Mouse (Mus musculus) stomach, postnatal 0 days (tissue): ENCODE measurements around the gene Larp4. TPM values are rescaled to one million over a fixed set of nuclear protein-coding genes. Genes with fewer than 3 reads are reported as not detected.
"Not testable (repeated sequence)": the region's sequence is repeated elsewhere in the genome, so short reads cannot be mapped to it uniquely, and the experiment has no call there.

ENCODE experiments used
- ATAC-seq: fragments of 200-750 bp; cut with Nextera tagmentation; 2 replicates; pipeline ENCODE4 v1.8.0; 2017; ENCODE audit not compliant: low FRiP score, low TSS enrichment
- DNase-seq: peaks from one replicate; pipeline ENCODE4 v3.0.0-alpha.2; 2016; ENCODE audit warnings: low spot score
- H3K27ac ChIP-seq: fragments of 300-500 bp; sonication (generic); replicated peaks from 2 replicates; pipeline ENCODE4 v1.5.1; 2014; ENCODE audit warnings: mild to moderate bottlenecking, control low read depth
- H3K27me3 ChIP-seq: fragments of 300-500 bp; sonication (generic); 2 replicates; pipeline ENCODE4 v1.6.1; 2014; ENCODE audit warnings: low read length; ENCODE audit not compliant: control insufficient read depth, insufficient read depth
- H3K36me3 ChIP-seq: fragments of 300-500 bp; sonication (generic); 2 replicates; pipeline ENCODE4 v1.6.1; 2014; ENCODE audit warnings: low read length, mixed read lengths; ENCODE audit not compliant: control insufficient read depth, insufficient read depth
- H3K4me1 ChIP-seq: fragments of 300-500 bp; sonication (generic); replicated peaks from 2 replicates; pipeline ENCODE4 v1.6.1; 2014; ENCODE audit warnings: antibody characterized with exemption; ENCODE audit not compliant: control insufficient read depth, insufficient read depth
- H3K4me2 ChIP-seq: fragments of 300-500 bp; sonication (generic); replicated peaks from 2 replicates; pipeline ENCODE4 v1.6.1; 2014; ENCODE audit warnings: low read depth, mild to moderate bottlenecking, control low read depth, moderate library complexity
- H3K4me3 ChIP-seq: fragments of 300-500 bp; sonication (generic); 2 replicates; pipeline ENCODE4 v1.5.1; 2014; ENCODE audit warnings: low read depth, low read length, control low read depth
- H3K9ac ChIP-seq: fragments of 300-500 bp; sonication (generic); 2 replicates; pipeline ENCODE4 v1.6.1; 2014; ENCODE audit warnings: mild to moderate bottlenecking, low read length, control low read depth, mixed read lengths
- H3K9me3 ChIP-seq: fragments of 300-500 bp; sonication (generic); 2 replicates; pipeline ENCODE4 v1.6.1; 2016; ENCODE audit warnings: low read length; ENCODE audit not compliant: control insufficient read depth
- CTCF ChIP-seq: IDR thresholded peaks from 2 replicates; pipeline ENCODE4 v1.5.1; 2016; ENCODE audit warnings: antibody characterized with exemption, low read depth, mild to moderate bottlenecking, moderate library complexity
- EP300 ChIP-seq: optimal IDR thresholded peaks from 2 replicates; pipeline ENCODE3; 2016; ENCODE audit warnings: antibody characterized with exemption
- WGBS: fragments of 180-500 bp; shearing (Covaris S2); extraction: QIAGEN DNeasy Blood & Tissue Kit; methylation state at CpG from one replicate; pipeline ENCODE4 v1.1.7; 2014; 5-methylcytosine and 5-hydroxymethylcytosine counted together
- polyA plus RNA-seq: library from polyadenylated mRNA; unstranded; fragments of >200 nt; fragmentation: Nextera tagmentation; extraction: Ambion mirVana; gene quantifications from 2 replicates; pipeline ENCODE4 v1.2.1, GENCODE M21; 2015

Larp4 gene
- polyA plus RNA-seq: 18.9 and 21.3 TPM in 2 replicates

DNA sequence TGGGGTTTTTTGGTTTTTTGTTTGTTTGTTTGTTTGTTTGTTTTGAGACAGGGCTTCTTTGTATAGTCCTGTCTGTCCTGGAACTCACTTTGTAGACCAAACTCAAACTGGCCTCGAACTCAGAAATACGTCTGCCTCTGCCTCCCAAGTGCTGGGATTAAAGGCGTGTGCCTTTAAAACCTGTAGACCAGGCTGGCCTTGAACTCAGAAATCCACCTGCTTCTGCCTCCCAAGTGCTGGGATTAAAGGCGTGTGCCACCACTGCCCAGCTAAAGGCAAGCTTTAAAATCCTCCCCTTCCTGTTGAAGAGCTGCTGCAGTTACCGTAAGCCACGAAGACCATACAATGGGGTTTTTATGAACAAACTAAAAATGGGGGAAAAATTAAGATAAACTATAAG, at the start of gene Larp4:
Gene Larp4 (plus strand): TSS at position 301 of the 400 bp plus-strand sequence.
- not testable (repeated sequence) for H3K27ac ChIP-seq, DNase-seq, H3K4me3 ChIP-seq, H3K9me3 ChIP-seq, H3K36me3 ChIP-seq, H3K9ac ChIP-seq, H3K4me2 ChIP-seq, H3K27me3 ChIP-seq, ATAC-seq, H3K4me1 ChIP-seq
- WGBS: 86% methylated on average over 6 of the region's 6 CpGs

GRCm38 (mm10) chr15:99931231-99931630, 38.6 kb upstream of the Larp4 start:
- H3K27ac ChIP-seq: no peak overlapping the region
- no peaks in the 10 kb centered on the region for H3K27me3 ChIP-seq
- no peak overlapping the region for H3K4me3 ChIP-seq
- no peak overlapping the region for H3K4me2 ChIP-seq
- H3K4me1 ChIP-seq: no peaks in the 10 kb centered on the region
- no peak for TF ChIP-seq EP300
- no peak for TF ChIP-seq CTCF
- H3K9me3 ChIP-seq: no peaks in the 10 kb centered on the region
- no peak overlapping the region for H3K9ac ChIP-seq
- ATAC-seq (no peak), DNase-seq (no peak)
- 58% methylated on average over 8 of the region's 8 CpGs for WGBS
- H3K36me3 ChIP-seq: no peaks in the 10 kb centered on the region

- ATAC-seq (no peak), DNase-seq (no peak)
- Histone ChIP-seq H3K4me3 (no peak overlapping the region), H3K9ac (no peak overlapping the region), H3K4me1 (no peaks in the 10 kb centered on the region), H3K27me3 (no peaks in the 10 kb centered on the region), H3K4me2 (no peak overlapping the region), H3K27ac (no peak overlapping the region), H3K36me3 (no peaks in the 10 kb centered on the region), H3K9me3 (no peaks in the 10 kb centered on the region)
- TF ChIP-seq EP300: no peak
- TF ChIP-seq CTCF: no peak
- WGBS: 20% methylated on average over 1 of the region's 1 CpGs
Measured at GRCm38 (mm10) chr15:99934501-99934900, 35.4 kb upstream of the Larp4 start.

DNA sequence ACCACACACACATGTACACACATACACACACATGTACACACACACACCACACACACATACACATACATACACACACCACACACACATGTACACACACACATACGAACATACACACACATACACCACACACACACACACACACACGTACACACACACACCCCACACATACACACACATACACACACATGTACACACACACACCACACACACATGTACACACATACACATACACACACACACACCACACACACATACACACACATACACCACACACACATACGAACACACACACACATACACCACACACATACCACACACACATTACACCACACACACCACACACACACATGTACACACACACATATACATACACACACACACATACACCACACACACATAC, 33.2 kb upstream of the Larp4 start:
- TF ChIP-seq EP300: no peak
- TF ChIP-seq CTCF: no peak

DNA sequence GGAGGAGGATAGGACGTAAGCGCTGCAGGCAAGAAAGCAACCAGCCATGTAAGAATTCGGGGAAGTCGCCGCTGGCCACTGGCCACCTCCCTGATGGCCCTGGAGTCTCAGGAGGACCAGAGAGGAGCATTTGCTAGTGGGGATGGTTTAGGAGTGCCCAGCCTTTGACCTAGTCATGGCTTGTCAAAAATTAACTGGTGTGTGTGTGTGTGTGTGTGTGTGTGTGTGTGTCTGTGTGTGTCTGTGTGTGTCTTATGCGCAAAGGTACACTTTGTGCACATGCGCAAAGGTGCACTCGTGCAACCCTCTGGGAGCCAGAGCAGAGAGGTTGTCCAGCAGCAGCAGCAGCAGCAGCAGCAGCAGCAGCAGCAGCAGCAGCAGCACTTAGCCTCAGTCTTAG, 32.0 kb upstream of the Larp4 start:
- 85% methylated on average over 8 of the region's 8 CpGs for WGBS
- H3K4me2 ChIP-seq: no peak overlapping the region
- no peaks in the 10 kb centered on the region for H3K36me3 ChIP-seq
- no peak overlapping the region for H3K9ac ChIP-seq
- no peak for ATAC-seq
- H3K27ac ChIP-seq: no peak overlapping the region
- no peak for DNase-seq
- no peak for TF ChIP-seq EP300
- TF ChIP-seq CTCF: no peak
- H3K27me3 ChIP-seq: no peaks in the 10 kb centered on the region
- no peaks in the 10 kb centered on the region for H3K4me1 ChIP-seq
- no peaks in the 10 kb centered on the region for H3K9me3 ChIP-seq
- no peak overlapping the region for H3K4me3 ChIP-seq

More for the DNA sequence above, 33.2 kb upstream of the Larp4 start:
- H3K36me3 ChIP-seq: no peaks in the 10 kb centered on the region
- no peak overlapping the region for H3K4me3 ChIP-seq
- no peak overlapping the region for H3K27ac ChIP-seq
- H3K4me1 ChIP-seq: no peaks in the 10 kb centered on the region
- H3K27me3 ChIP-seq: no peaks in the 10 kb centered on the region
- no peaks in the 10 kb centered on the region for H3K9me3 ChIP-seq
- no peak for ATAC-seq
- no peak overlapping the region for H3K4me2 ChIP-seq
- no peak for DNase-seq
- H3K9ac ChIP-seq: no peak overlapping the region
- 98% methylated on average over 3 of the region's 3 CpGs for WGBS

- TF ChIP-seq CTCF: no peak
- no peak for TF ChIP-seq EP300
- no peaks in the 10 kb centered on the region for H3K4me1 ChIP-seq
- DNase-seq (peak; percentile 39), ATAC-seq (no peak)
- 48% methylated on average over 2 of the region's 2 CpGs for WGBS
- no peaks in the 10 kb centered on the region for H3K27me3 ChIP-seq
- H3K9me3 ChIP-seq: no peaks in the 10 kb centered on the region
- no peak overlapping the region for H3K9ac ChIP-seq
- H3K4me2 ChIP-seq: no peak overlapping the region
- no peak overlapping the region for H3K27ac ChIP-seq
- no peaks in the 10 kb centered on the region for H3K36me3 ChIP-seq
- no peak overlapping the region for H3K4me3 ChIP-seq
Measured at GRCm38 (mm10) chr15:99940426-99940825, 29.4 kb upstream of the Larp4 start.
